Mouse (Mus musculus) retina, adult 2 months (tissue): ENCODE measurements at regions not wholly inside any gene's neighbourhood (a gene's known extent, or its start where the extent isn't known, plus 50 kb on each side); places are given as distances from the start of the nearest gene placed in this dataset.
A peak's percentile ranks its signal among the peaks of the same experiment; 100 is the strongest.

ENCODE experiments used
- DNase-seq: peaks from one replicate; pipeline ENCODE4 v3.0.0-alpha.2; 2012; ENCODE audit warnings: low read depth, low spot score

- DNase-seq: no peak
Observed at GRCm38 (mm10) chr1:30362072-30362769, 511.5 kb downstream of the Phf3 start.

GRCm38 (mm10) chr1:30320657-30321262, 553.0 kb downstream of the Phf3 start:
- DNase-seq: no peak

- DNase-seq: no peak
Observed at GRCm38 (mm10) chr1:30318195-30318594, 555.5 kb downstream of the Phf3 start.

- DNase-seq: no peak
Observed at GRCm38 (mm10) chr1:30289073-30289472, 584.6 kb downstream of the Phf3 start.

- no peak for DNase-seq
Observed at GRCm38 (mm10) chr1:30262418-30262817, 611.3 kb downstream of the Phf3 start.

- no peak for DNase-seq
Observed at GRCm38 (mm10) chr1:30259547-30259946, 614.2 kb downstream of the Phf3 start.

- DNase-seq: no peak
Observed at GRCm38 (mm10) chr1:30216764-30217348, 656.9 kb downstream of the Phf3 start.

- no peak for DNase-seq
Observed at GRCm38 (mm10) chr1:30204608-30205262, 669.0 kb downstream of the Phf3 start.

- DNase-seq: no peak
Observed at GRCm38 (mm10) chr1:30176225-30176624, 697.5 kb downstream of the Phf3 start.

GRCm38 (mm10) chr1:30144997-30145396, 728.7 kb downstream of the Phf3 start:
- peak; percentile 22 for DNase-seq

GRCm38 (mm10) chr1:30114186-30114585, 759.5 kb downstream of the Phf3 start:
- DNase-seq: no peak
